17 mouse cellular contexts compared by ENCODE assay signal in the genomic region with DNA sequence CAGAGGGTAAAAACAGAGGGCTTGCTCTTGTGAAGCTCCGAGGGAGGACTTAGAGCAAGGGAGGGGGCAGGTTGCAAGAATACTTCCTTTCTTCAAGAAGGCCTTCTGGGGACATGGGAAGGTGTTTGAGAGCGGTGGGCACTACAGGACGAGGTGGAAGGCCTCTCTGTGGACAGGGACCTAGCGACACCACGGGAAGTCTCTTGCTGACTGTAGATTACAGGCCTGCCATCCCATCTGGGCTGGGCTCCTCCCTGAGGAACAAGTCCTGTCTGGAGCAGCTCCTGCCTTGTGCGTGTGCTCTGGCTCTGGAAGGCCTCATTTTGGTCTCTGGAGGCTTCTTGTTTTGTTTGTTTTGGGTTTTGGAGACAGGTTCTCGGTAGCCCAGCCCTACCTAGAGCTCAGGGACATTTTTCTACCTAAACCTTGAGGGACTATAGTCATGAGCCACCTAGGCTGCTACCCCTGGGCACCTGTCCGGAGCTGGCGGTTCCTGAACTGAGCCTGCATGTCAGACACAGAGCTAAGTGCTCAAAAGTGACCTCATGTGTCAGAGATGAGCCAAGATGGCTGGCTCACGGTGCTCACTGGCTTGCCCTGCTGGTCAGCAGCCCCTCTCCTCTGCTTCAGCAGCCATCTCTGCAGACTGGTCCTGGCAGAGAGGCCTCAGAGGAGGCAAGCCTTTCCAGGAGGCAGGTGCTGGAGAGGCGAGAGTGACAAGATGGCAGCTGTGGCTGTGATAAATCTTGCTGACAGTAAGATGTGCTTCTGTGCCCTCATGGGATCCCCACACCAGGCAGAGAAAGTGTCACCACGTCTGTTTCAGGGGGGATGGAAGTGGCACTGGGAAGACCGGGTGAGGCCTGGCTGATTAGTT. TPM values are rescaled to one million over a fixed set of nuclear protein-coding genes. Genes with fewer than 3 reads are reported as not detected.
DNase-seq lines count a peak whose midpoint lies in the region; ATAC-seq lines count a peak whose summit lies in the region.
"Had no signal": no experiment of that assay in that cellular context is flagged by ENCODE, and none has a peak within 500 bp of the region (broad histone marks: within the 10 kb centered on the region; RNA-seq: fewer than 3 reads in every experiment).

No protein-coding gene starts in this region.

- no peak overlapping the region for H3K9ac ChIP-seq in midbrain, embryonic 13.5 days (replicated peaks)
- H3K9ac ChIP-seq in midbrain, embryonic 14.5 days (replicated peaks; ENCODE audit: low read length), result no peak overlapping the region
- no peak overlapping the region for H3K9ac ChIP-seq in limb, embryonic 15.5 days
- H3K9ac ChIP-seq: embryonic facial prominence, embryonic 12.5 days had no signal

- H3K36me3 ChIP-seq in heart, embryonic 10.5 days, result peaks cover 43% of the 10 kb centered on the region
- H3K36me3 ChIP-seq in midbrain, embryonic 13.5 days, result 0 out of 2 replicates have a peak, but pooled peaks cover 3% of the 10 kb centered on the region
- no peaks in the 10 kb centered on the region for H3K36me3 ChIP-seq in midbrain, embryonic 14.5 days (ENCODE audit: control insufficient read depth, insufficient read depth, low read length)
- H3K36me3 ChIP-seq in limb, embryonic 15.5 days, result peaks cover 17% of the 10 kb centered on the region

- peaks cover 55% of the 10 kb centered on the region for H3K4me1 ChIP-seq in heart, embryonic 10.5 days
- peaks cover 6% of the 10 kb centered on the region; the same call in 1 of the 2 replicates for H3K4me1 ChIP-seq in midbrain, embryonic 13.5 days (replicated peaks)
- no peaks in the 10 kb centered on the region for H3K4me1 ChIP-seq in midbrain, embryonic 14.5 days (ENCODE audit: control insufficient read depth, insufficient read depth, low read length)
- 0 out of 2 replicates have a peak, but pooled peaks cover 9% of the 10 kb centered on the region for H3K4me1 ChIP-seq in limb, embryonic 15.5 days

- DNase-seq in heart, embryonic 10.5 days (ENCODE audit: low spot score), result no peak
- no peak for DNase-seq in heart, adult 18-20 months
- DNase-seq in midbrain, embryonic 14.5 days, result no peak
- no peak for DNase-seq in embryo, embryonic 10.5 days (ENCODE audit: low spot score)
- DNase-seq in testis, postnatal 10 days (ENCODE audit: low spot score), result no peak
- DNase-seq in right cerebral cortex, postnatal 36 days (ENCODE audit: low spot score in 2 of 2), result no peak
- DNase-seq: cerebellum, adult 9-11 months; kidney, adult 8-10 months; left cerebral cortex, postnatal 4 days; lung, adult 18-20 months; spleen, adult 18-20 months; thymus, postnatal 14 days had no signal

- peak overlapping the region; percentile 78 for H3K27ac ChIP-seq in heart, embryonic 10.5 days
- peak overlapping the region; percentile 53; the same call in 1 of the 2 replicates for H3K27ac ChIP-seq in midbrain, embryonic 13.5 days
- H3K27ac ChIP-seq in midbrain, embryonic 14.5 days (replicated peaks; ENCODE audit: low read depth, low read length), result no peak overlapping the region
- 0 out of 2 replicates have a peak overlapping the region, but pooled peaks have one; percentile 39 for H3K27ac ChIP-seq in limb, embryonic 15.5 days
- H3K27ac ChIP-seq: embryonic facial prominence, embryonic 12.5 days had no signal

- WGBS in heart, embryonic 10.5 days, result 54% methylated on average over 13 of the region's 13 CpGs
- 77% methylated on average over 13 of the region's 13 CpGs for WGBS in midbrain, embryonic 13.5 days
- 79% methylated on average over 13 of the region's 13 CpGs for WGBS in midbrain, embryonic 14.5 days
- WGBS in limb, embryonic 15.5 days, result 71% methylated on average over 13 of the region's 13 CpGs

- H3K27me3 ChIP-seq in heart, embryonic 10.5 days (ENCODE audit: insufficient read depth, poor library complexity, severe bottlenecking), result no peaks in the 10 kb centered on the region
- no peaks in the 10 kb centered on the region for H3K27me3 ChIP-seq in midbrain, embryonic 13.5 days
- no peaks in the 10 kb centered on the region for H3K27me3 ChIP-seq in midbrain, embryonic 14.5 days (ENCODE audit: control insufficient read depth, insufficient read depth, low read length)
- H3K27me3 ChIP-seq in limb, embryonic 15.5 days, result no peaks in the 10 kb centered on the region
- H3K27me3 ChIP-seq: embryonic facial prominence, embryonic 12.5 days had no signal

- H3K9me3 ChIP-seq in heart, embryonic 10.5 days, result no peaks in the 10 kb centered on the region
- H3K9me3 ChIP-seq in midbrain, embryonic 13.5 days, result no peaks in the 10 kb centered on the region
- H3K9me3 ChIP-seq in midbrain, embryonic 14.5 days (ENCODE audit: control insufficient read depth, low read length), result no peaks in the 10 kb centered on the region
- no peaks in the 10 kb centered on the region for H3K9me3 ChIP-seq in limb, embryonic 15.5 days
- H3K9me3 ChIP-seq: embryonic facial prominence, embryonic 12.5 days had no signal

- H3K4me2 ChIP-seq in midbrain, embryonic 13.5 days (replicated peaks), result no peak overlapping the region
- H3K4me2 ChIP-seq in midbrain, embryonic 14.5 days (ENCODE audit: low read length), result no peak overlapping the region
- no peak overlapping the region for H3K4me2 ChIP-seq in limb, embryonic 15.5 days
- H3K4me2 ChIP-seq: embryonic facial prominence, embryonic 12.5 days had no signal

- ATAC-seq in midbrain, embryonic 13.5 days, result no peak
- no peak for ATAC-seq in midbrain, embryonic 14.5 days (ENCODE audit: low FRiP score, low TSS enrichment)
- ATAC-seq in limb, embryonic 15.5 days (ENCODE audit: insufficient number of reproducible peaks, low FRiP score, low TSS enrichment, low read depth), result no peak
- ATAC-seq: forebrain, embryonic 14.5 days had no signal

- no peak overlapping the region for H3K4me3 ChIP-seq in heart, embryonic 10.5 days
- H3K4me3 ChIP-seq in midbrain, embryonic 13.5 days (replicated peaks), result no peak overlapping the region
- no peak overlapping the region for H3K4me3 ChIP-seq in midbrain, embryonic 14.5 days (replicated peaks; ENCODE audit: low read depth, low read length)
- no peak overlapping the region for H3K4me3 ChIP-seq in limb, embryonic 15.5 days
- H3K4me3 ChIP-seq: embryonic facial prominence, embryonic 12.5 days had no signal

RNA-seq across cellular contexts. Expression of gene Ier5l, which starts 17.7 kb away (rescaled TPM):
- polyA plus RNA-seq in heart, embryonic 10.5 days (2016; fragmentation: Nextera tagmentation; extraction: Ambion mirVana), result 1.00 and 2.2 TPM in 2 replicates
- total RNA-seq in heart, adult 18-20 months (2021), result 1 to 10 TPM; 2.6 to 3.2 TPM
- polyA plus RNA-seq in midbrain, embryonic 13.5 days (2015; fragmentation: Nextera tagmentation; extraction: Ambion mirVana), result 1.8 and 2.0 TPM in 2 replicates
- 3.7 and 4.3 TPM in 2 replicates for polyA plus RNA-seq in midbrain, embryonic 14.5 days (2014; fragmentation: Nextera tagmentation; extraction: Ambion mirVana)
- polyA plus RNA-seq in limb, embryonic 15.5 days (2015; fragmentation: Nextera tagmentation; extraction: Ambion mirVana), result 1.9 and 2.1 TPM in 2 replicates
- total RNA-seq: MEL had no signal

RNA-seq across cellular contexts. Expression of gene Ptpa, which starts 40.5 kb away (rescaled TPM):
- polyA plus RNA-seq in heart, embryonic 10.5 days (2016; fragmentation: Nextera tagmentation; extraction: Ambion mirVana), result 129 and 140 TPM in 2 replicates
- 10 to 100 TPM; 81.6 to 96.7 TPM for total RNA-seq in heart, adult 18-20 months (2021)
- 128 and 134 TPM in 2 replicates for polyA plus RNA-seq in midbrain, embryonic 13.5 days (2015; fragmentation: Nextera tagmentation; extraction: Ambion mirVana)
- polyA plus RNA-seq in midbrain, embryonic 14.5 days (2014; fragmentation: Nextera tagmentation; extraction: Ambion mirVana), result 86.7 and 115 TPM in 2 replicates
- 137 and 149 TPM in 2 replicates for polyA plus RNA-seq in limb, embryonic 15.5 days (2015; fragmentation: Nextera tagmentation; extraction: Ambion mirVana)

RNA-seq across cellular contexts. Expression of gene Crat, which starts 40.7 kb away (rescaled TPM):
- polyA plus RNA-seq in heart, embryonic 10.5 days (2016; fragmentation: Nextera tagmentation; extraction: Ambion mirVana), result 36.1 and 55.2 TPM in 2 replicates
- total RNA-seq in heart, adult 18-20 months (2021), result 100 to 1,000 TPM; 507 to 509 TPM
- 18.5 and 21.9 TPM in 2 replicates for polyA plus RNA-seq in midbrain, embryonic 13.5 days (2015; fragmentation: Nextera tagmentation; extraction: Ambion mirVana)
- 22.2 and 24.0 TPM in 2 replicates for polyA plus RNA-seq in midbrain, embryonic 14.5 days (2014; fragmentation: Nextera tagmentation; extraction: Ambion mirVana)
- polyA plus RNA-seq in limb, embryonic 15.5 days (2015; fragmentation: Nextera tagmentation; extraction: Ambion mirVana), result 23.9 and 37.6 TPM in 2 replicates
